Mouse (Mus musculus) c-Kit-positive CD71-positive TER-119-positive erythroid progenitor cells, embryonic 14.5 days (primary cell): Measurements from ENCODE around the gene Npb.

ENCODE experiments used
- DNase-seq: peaks from one replicate; pipeline ENCODE4 v3.0.0-alpha.2; 2013; ENCODE audit warnings: low spot score

The Npb gene

GRCm38 (mm10) chr11:120632559-120633519 lies 24.6 kb downstream of the Npb start:
- DNase-seq, result peak; percentile 76

- peak; percentile 93 for DNase-seq
These were observed 25.5 kb downstream of the Npb start, which contains the start of gene Mafg for GRCm38 (mm10) chr11:120633520-120634343. Gene Mafg, minus strand, starts transcription at chr11:120633600.

GRCm38 (mm10) chr11:120634810-120635209 lies 26.5 kb downstream of the Npb start:
- no peak for DNase-seq

- DNase-seq, result no peak
These were observed 33.0 kb downstream of the Npb start for GRCm38 (mm10) chr11:120641255-120641654.

- no peak for DNase-seq
These were observed 33.6 kb downstream of the Npb start for GRCm38 (mm10) chr11:120641869-120642268.

GRCm38 (mm10) chr11:120642939-120643600 lies 34.8 kb downstream of the Npb start:
- no peak for DNase-seq

GRCm38 (mm10) chr11:120643601-120643987 lies 35.3 kb downstream of the Npb start, which contains the start of gene Pycr1:
Gene Pycr1, minus strand, starts transcription at chr11:120643769.
- peak; percentile 90 for DNase-seq

- DNase-seq, result no peak
These were observed 39.0 kb downstream of the Npb start for GRCm38 (mm10) chr11:120647047-120647830.

- no peak for DNase-seq
These were observed 39.8 kb downstream of the Npb start, which contains the start of gene Myadml2 for GRCm38 (mm10) chr11:120648001-120648476. Gene Myadml2, minus strand, starts transcription at chr11:120648158.

- DNase-seq, result no peak
These were observed 43.6 kb downstream of the Npb start for GRCm38 (mm10) chr11:120651872-120652271.

GRCm38 (mm10) chr11:120654741-120655140 lies 46.5 kb downstream of the Npb start:
- no peak for DNase-seq

- DNase-seq, result no peak
These were observed 49.0 kb downstream of the Npb start for GRCm38 (mm10) chr11:120657301-120657700.
